Mouse (Mus musculus) small intestine, adult 2 months (tissue): ENCODE data around the gene Otud4. TPM values are rescaled to one million over a fixed set of nuclear protein-coding genes. Genes with fewer than 3 reads are reported as not detected.
"Not testable (repeated sequence)": the region's sequence is repeated elsewhere in the genome, so short reads cannot be mapped to it uniquely, and the experiment has no call there.

Experiments used
- H3K27ac ChIP-seq: fragments of 200-500 bp; 2 replicates; pipeline ENCODE4 v1.5.1; 2012; ENCODE audit warnings: low read depth, low read length, control low read depth, inconsistent platforms; ENCODE audit not compliant: insufficient read depth
- H3K27me3 ChIP-seq: fragments of 200-500 bp; 2 replicates; pipeline ENCODE4 v1.6.1; 2012; ENCODE audit warnings: mild to moderate bottlenecking, moderate library complexity, low read length, inconsistent platforms; ENCODE audit not compliant: control insufficient read depth, insufficient read depth
- H3K36me3 ChIP-seq: fragments of 200-500 bp; 2 replicates; pipeline ENCODE4 v1.6.1; 2012; ENCODE audit warnings: mild to moderate bottlenecking, low read length, control low read depth, inconsistent platforms; ENCODE audit not compliant: control insufficient read depth, insufficient read depth
- H3K4me1 ChIP-seq: fragments of 200-500 bp; 2 replicates; pipeline ENCODE4 v1.6.1; 2012; ENCODE audit warnings: low read length, inconsistent platforms, mixed read lengths; ENCODE audit not compliant: control insufficient read depth, insufficient read depth, insufficient read length
- H3K4me3 ChIP-seq: fragments of 200-500 bp; 2 replicates; pipeline ENCODE4 v1.5.1; 2012; ENCODE audit warnings: low read depth, mild to moderate bottlenecking, control low read depth, inconsistent platforms, low read length, moderate library complexity
- CTCF ChIP-seq: fragments of 200-500 bp; IDR thresholded peaks from 2 replicates; pipeline ENCODE4 v1.5.1; 2012; ENCODE audit warnings: low read depth, mild to moderate bottlenecking, control low read depth, inconsistent platforms, low read length, moderate library complexity, mixed read lengths; ENCODE audit not compliant: insufficient replicate concordance, insufficient read length; ENCODE audit errors: extremely low read depth
- POLR2A ChIP-seq: fragments of 200-500 bp; IDR thresholded peaks from 2 replicates; pipeline ENCODE4 v1.6.1; 2012; ENCODE audit warnings: low read depth, mild to moderate bottlenecking, control low read depth, inconsistent platforms, low read length, moderate library complexity
- WGBS: fragments of 180-500 bp; shearing (Covaris S2); methylation state at CpG from one replicate; pipeline ENCODE4 v1.1.7; 2018; 5-methylcytosine and 5-hydroxymethylcytosine counted together
- polyA plus RNA-seq: library from polyadenylated mRNA; depleted of rRNA; stranded (reverse); fragments of >200 nt; gene quantifications from 2 replicates; pipeline ENCODE4 v1.2.3, GENCODE M21; 2012; rRNA removed

Otud4 gene
- polyA plus RNA-seq = 11.2 and 18.0 TPM in 2 replicates

DNA sequence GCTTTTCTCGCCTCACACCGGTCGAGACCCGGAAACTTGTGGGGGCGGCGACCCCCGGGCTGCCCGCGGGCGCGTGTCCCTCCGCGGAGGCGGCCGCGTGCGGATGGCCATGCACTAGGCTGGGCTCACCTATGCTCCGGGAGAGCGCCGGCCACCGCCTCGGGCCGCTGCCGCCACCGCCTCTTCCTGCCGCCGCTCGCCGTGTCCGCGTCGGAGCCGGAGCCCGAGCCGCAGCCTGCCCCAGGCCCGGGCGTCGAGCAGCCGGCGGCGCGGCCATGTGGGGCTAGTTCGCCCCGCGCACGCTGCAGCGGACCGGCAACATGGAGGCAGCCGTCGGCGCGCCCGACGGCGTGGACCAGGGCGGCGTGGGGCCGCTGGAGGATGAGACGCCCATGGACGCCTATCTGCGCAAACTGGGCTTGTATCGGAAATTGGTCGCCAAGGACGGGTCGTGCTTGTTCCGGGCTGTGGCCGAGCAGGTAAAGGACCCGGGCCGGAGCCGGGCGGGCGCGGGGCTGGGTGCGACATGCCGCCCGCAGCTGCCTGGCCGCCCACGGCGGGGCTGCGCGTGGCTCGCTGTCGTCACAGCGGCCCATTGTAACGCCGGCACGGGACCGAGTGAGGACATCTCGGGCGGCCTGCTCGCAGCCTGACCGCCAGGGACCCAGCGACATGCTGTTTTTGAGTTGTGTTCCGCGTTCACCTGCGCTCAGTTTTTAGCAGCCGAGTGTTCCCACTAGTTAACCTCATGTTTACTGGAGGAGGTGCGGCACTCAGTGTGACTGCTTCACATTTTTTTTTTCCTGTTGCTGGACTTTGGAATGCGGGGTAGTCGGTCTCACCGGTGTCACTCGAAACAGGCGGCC is at the start of gene Otud4:
Otud4 (plus strand) TSS at position 33 of the 866 bp plus-strand sequence.
- H3K27ac ChIP-seq = peak within 1 kb of the TSS; percentile 84
- under 1% methylated on average over 103 of the region's 103 CpGs for WGBS

DNA sequence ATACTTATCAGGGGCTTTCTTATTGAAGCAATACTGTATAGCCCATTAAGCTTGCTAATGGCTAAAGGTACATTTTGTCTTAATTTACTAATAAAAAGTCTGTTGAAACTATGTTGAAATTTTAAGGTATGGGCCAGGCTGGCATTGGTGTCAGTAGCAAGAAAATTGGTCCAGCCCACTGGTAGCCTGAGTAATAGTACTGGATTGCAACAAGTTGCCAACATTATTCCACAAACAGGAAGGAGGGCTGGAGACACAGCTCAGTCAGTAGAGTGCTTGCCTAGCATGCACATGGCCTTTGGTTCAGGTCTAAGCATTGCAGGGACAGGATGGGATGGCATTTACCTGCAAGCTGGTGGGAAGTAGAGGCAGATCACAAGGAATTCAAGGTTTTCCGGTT is 38.5 kb upstream of the Otud4 start:
- Histone ChIP-seq H3K4me3 (no peak overlapping the region), H3K4me1 (no peaks in the 10 kb centered on the region), H3K36me3 (no peaks in the 10 kb centered on the region), H3K27me3 (no peaks in the 10 kb centered on the region), H3K27ac (no peak overlapping the region)
- 94% methylated on average over 1 of the region's 1 CpGs for WGBS
- TF ChIP-seq POLR2A = no peak
- no peak for TF ChIP-seq CTCF

More for the DNA sequence above, at the start of gene Otud4:
- H3K4me1 ChIP-seq = no peaks in the 10 kb centered on the region
- TF ChIP-seq CTCF (peak; percentile 24; the same call in 1 of the 2 replicates), POLR2A (no peak)
- no peaks in the 10 kb centered on the region for H3K27me3 ChIP-seq
- H3K36me3 ChIP-seq = peaks cover 6% of the 10 kb centered on the region
- peak within 1 kb of the TSS; percentile 96 for H3K4me3 ChIP-seq

DNA sequence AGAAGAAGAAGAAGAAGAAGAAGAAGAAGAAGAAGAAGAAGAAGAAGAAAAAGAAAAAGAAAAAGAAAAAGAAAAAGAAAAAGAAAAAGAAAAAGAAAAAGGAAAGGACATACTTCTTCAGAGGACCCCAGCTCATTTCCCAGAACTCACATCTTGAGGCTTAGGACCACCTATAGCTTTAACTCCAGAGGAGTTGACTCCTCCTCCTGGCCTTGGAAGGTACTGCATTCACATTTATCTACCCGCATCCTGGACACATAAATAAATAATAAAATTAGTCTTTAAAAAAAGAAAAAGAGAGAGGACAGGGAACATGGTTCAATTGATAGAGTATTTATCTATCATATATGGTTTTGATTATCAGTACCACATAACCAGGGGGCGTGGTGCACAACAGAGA is 36.2 kb upstream of the Otud4 start:
- H3K27ac ChIP-seq, H3K36me3 ChIP-seq, H3K4me3 ChIP-seq, H3K27me3 ChIP-seq, H3K4me1 ChIP-seq: not testable (repeated sequence)
- 36% methylated on average over 2 of the region's 2 CpGs for WGBS

DNA sequence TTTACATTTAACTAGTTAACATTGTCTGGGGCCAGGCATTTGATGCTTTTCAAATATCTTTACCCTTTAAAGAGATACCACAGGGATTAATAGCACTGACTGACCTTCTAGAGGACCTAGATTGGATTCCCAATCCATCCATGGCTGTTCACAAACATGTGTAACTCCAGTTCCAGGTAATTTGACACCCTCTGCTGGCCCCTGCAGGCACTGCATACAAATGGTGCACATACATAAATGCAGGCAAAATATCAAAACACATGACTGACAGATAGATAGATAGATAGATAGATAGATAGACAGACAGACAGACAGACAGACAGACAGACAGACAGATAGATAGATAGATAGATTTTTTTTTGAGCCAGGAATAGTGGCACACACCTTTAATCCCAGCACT is 33.2 kb upstream of the Otud4 start:
- TF ChIP-seq CTCF (no peak), POLR2A (no peak)
- Histone ChIP-seq H3K36me3 (no peaks in the 10 kb centered on the region), H3K27ac (no peak overlapping the region), H3K27me3 (no peaks in the 10 kb centered on the region), H3K4me3 (no peak overlapping the region), H3K4me1 (no peaks in the 10 kb centered on the region)

DNA sequence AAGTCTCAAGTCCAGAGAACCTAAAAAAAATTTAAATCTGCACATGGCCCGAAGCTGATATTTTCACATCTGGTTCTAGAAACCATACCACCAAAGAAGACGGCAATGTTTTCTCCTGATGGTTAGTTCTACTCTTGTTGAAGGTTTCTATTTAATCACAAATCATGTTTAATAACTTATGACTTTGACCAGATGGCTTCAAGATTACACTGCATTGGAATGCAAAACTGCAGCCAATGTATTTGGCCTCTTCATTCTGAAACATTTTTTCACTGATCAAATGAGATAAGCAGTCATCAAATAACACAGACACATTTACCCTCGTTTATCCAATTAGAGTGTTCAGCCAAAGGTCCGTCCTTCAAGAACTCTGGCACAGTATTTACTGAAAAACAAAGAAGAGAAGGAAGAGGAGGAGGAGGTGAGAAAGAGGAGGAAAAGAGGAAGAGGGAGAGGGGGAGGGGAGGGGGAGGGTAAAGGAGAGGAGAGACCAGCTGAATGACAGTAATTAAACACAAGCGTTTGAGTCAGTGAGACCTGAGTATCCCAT is 32.6 kb upstream of the Otud4 start:
- no peak overlapping the region for H3K27ac ChIP-seq
- no peaks in the 10 kb centered on the region for H3K27me3 ChIP-seq
- no peaks in the 10 kb centered on the region for H3K4me1 ChIP-seq
- no peaks in the 10 kb centered on the region for H3K36me3 ChIP-seq
- H3K4me3 ChIP-seq = no peak overlapping the region
- 67% methylated on average over 5 of the region's 5 CpGs for WGBS
- TF ChIP-seq CTCF = no peak
- TF ChIP-seq POLR2A = no peak

DNA sequence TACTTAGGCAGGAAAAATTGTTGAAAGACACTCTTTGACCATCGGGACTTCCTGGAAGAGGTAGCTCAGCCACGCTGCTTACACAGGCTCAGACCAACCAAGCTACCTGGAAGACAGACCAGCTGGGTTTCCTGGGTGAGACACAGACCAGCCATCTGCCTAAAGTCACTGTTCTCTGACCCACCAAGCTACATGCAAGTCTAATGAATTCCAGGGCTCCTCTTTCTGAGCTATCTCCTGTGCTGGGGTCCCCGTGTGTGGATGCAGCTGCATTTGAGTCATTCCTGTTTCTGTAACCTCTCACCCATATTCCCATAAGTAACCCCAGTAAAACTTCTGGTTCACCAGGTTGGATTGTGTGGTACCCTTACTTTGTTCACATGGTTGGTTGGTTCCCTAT is 30.7 kb upstream of the Otud4 start:
- TF ChIP-seq CTCF (no peak), POLR2A (no peak)

DNA sequence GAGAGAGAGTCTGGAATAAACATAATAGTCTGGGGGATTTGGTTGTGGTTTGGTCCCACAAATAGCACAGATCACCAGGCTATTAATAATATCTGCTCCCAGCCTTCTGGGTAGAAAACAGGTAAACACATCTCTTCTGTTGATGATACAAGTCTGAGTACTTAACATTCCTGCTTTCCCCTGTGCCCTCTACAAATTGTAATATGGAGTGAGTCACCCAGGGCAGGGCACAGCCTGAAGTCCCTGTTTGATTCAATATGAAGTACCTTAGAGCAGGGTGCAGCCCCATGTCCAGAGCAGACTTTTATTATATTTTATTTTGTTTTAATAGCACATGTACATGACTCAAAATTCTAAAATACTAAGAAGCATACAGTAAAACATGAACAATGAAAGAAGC is 29.1 kb upstream of the Otud4 start:
- H3K27me3 ChIP-seq = no peaks in the 10 kb centered on the region

More for the DNA sequence above, 30.7 kb upstream of the Otud4 start:
- H3K27ac ChIP-seq = no peak overlapping the region
- no peak overlapping the region for H3K4me3 ChIP-seq
- H3K36me3 ChIP-seq = no peaks in the 10 kb centered on the region
- no peaks in the 10 kb centered on the region for H3K27me3 ChIP-seq
- WGBS = 80% methylated on average over 3 of the region's 3 CpGs
- H3K4me1 ChIP-seq = no peaks in the 10 kb centered on the region

More for the DNA sequence above, 29.1 kb upstream of the Otud4 start:
- TF ChIP-seq CTCF (no peak), POLR2A (no peak)
- Histone ChIP-seq H3K36me3 (no peaks in the 10 kb centered on the region), H3K4me3 (no peak overlapping the region), H3K27ac (no peak overlapping the region), H3K4me1 (no peaks in the 10 kb centered on the region)
